Comparison of ENCODE assay signal across 10 mouse cellular contexts in genomic region chr9:35166144-35166797, GRCm38 (mm10). TPM values are rescaled to one million over a fixed set of nuclear protein-coding genes. Genes with fewer than 3 reads are reported as not detected.
DNase-seq lines count a peak whose midpoint lies in the region; ATAC-seq lines count a peak whose summit lies in the region.
"Had no signal": no experiment of that assay in that cellular context is flagged by ENCODE, and none has a peak within 500 bp of the region (broad histone marks: within the 10 kb centered on the region; RNA-seq: fewer than 3 reads in every experiment).

No protein-coding gene starts in this region.

- H3K9ac ChIP-seq in hindbrain, embryonic 16.5 days (ENCODE audit: low read depth, low read length): no peak overlapping the region
- H3K9ac ChIP-seq in stomach, embryonic 16.5 days (ENCODE audit: low read length): peak overlapping the region; percentile 26; the same call in 1 of the 2 replicates
- H3K9ac ChIP-seq: embryonic facial prominence, embryonic 13.5 days had no signal

- H3K27ac ChIP-seq in hindbrain, embryonic 16.5 days (ENCODE audit: low read depth, low read length): no peak overlapping the region
- no peak overlapping the region for H3K27ac ChIP-seq in stomach, embryonic 16.5 days (ENCODE audit: low read length)
- H3K27ac ChIP-seq: embryonic facial prominence, embryonic 13.5 days had no signal

- H3K4me1 ChIP-seq in hindbrain, embryonic 16.5 days (ENCODE audit: control insufficient read depth, insufficient read depth, low read depth, low read length): peaks cover 3% of the 10 kb centered on the region; the same call in 1 of the 2 replicates
- H3K4me1 ChIP-seq in stomach, embryonic 16.5 days (ENCODE audit: control insufficient read depth, insufficient read depth, low read length): no peaks in the 10 kb centered on the region
- H3K4me1 ChIP-seq: embryonic facial prominence, embryonic 13.5 days had no signal

- intact Hi-C loops in left cerebral cortex, postnatal 14 days (cut with DNase I): no loop called here
- intact Hi-C loops in left cerebral cortex, postnatal 36 days (cut with DNase I): loop anchor here (2.0 to 10.0 kb wide), 3 partner anchors 135 to 1901 kb away; no protein-coding TSS in a partner anchor
- intact Hi-C loops in gastrocnemius, postnatal 14 days (cut with DNase I; ENCODE audit: low total_unique reads): loop anchor here (5.0 kb wide), 1 partner anchor 134 kb away; no protein-coding TSS in a partner anchor

- H3K9me3 ChIP-seq in hindbrain, embryonic 16.5 days (ENCODE audit: control insufficient read depth, low read length): no peaks in the 10 kb centered on the region
- no peaks in the 10 kb centered on the region for H3K9me3 ChIP-seq in stomach, embryonic 16.5 days (replicated peaks; ENCODE audit: control insufficient read depth, low read length)
- H3K9me3 ChIP-seq: embryonic facial prominence, embryonic 13.5 days; megakaryocyte, embryonic 14.5 days had no signal

- WGBS in hindbrain, embryonic 16.5 days: 25% methylated on average over 3 of the region's 3 CpGs
- WGBS in stomach, embryonic 16.5 days: 29% methylated on average over 3 of the region's 3 CpGs

- H3K36me3 ChIP-seq in hindbrain, embryonic 16.5 days (ENCODE audit: control insufficient read depth, insufficient read depth, low read length): peaks cover 4% of the 10 kb centered on the region
- 0 out of 2 replicates have a peak, but pooled peaks cover 5% of the 10 kb centered on the region for H3K36me3 ChIP-seq in stomach, embryonic 16.5 days (ENCODE audit: control insufficient read depth, insufficient read depth, low read length)

- no peaks in the 10 kb centered on the region for H3K27me3 ChIP-seq in hindbrain, embryonic 16.5 days (replicated peaks; ENCODE audit: control insufficient read depth, insufficient read depth, low read length)
- H3K27me3 ChIP-seq in stomach, embryonic 16.5 days (ENCODE audit: control insufficient read depth, insufficient read depth, low read length): no peaks in the 10 kb centered on the region
- H3K27me3 ChIP-seq: embryonic facial prominence, embryonic 13.5 days; megakaryocyte, embryonic 14.5 days had no signal

- H3K4me3 ChIP-seq in hindbrain, embryonic 16.5 days (ENCODE audit: low read length): no peak overlapping the region
- no peak overlapping the region for H3K4me3 ChIP-seq in stomach, embryonic 16.5 days (replicated peaks; ENCODE audit: low read length)
- H3K4me3 ChIP-seq: embryonic facial prominence, embryonic 13.5 days; megakaryocyte, embryonic 14.5 days had no signal

- DNase-seq in left cerebral cortex, postnatal 14 days (ENCODE audit: low spot score in 2 of 2): peak; percentile 35 to 48
- DNase-seq in left cerebral cortex, postnatal 36 days (ENCODE audit: low spot score in 2 of 2): no peak
- DNase-seq in embryo, embryonic 10.5 days (ENCODE audit: low spot score): peak; percentile 66
- peak; percentile 65 for DNase-seq in lung, postnatal 10 days
- DNase-seq in frontal cortex, postnatal 14 days (ENCODE audit: low spot score in 2 of 2): no peak
- no peak for DNase-seq in gastrocnemius, postnatal 14 days

- no peak overlapping the region for H3K4me2 ChIP-seq in hindbrain, embryonic 16.5 days (ENCODE audit: low read length)
- no peak overlapping the region for H3K4me2 ChIP-seq in stomach, embryonic 16.5 days (ENCODE audit: low read depth, low read length)
- H3K4me2 ChIP-seq: embryonic facial prominence, embryonic 13.5 days had no signal

- peak; percentile 48; the same call in 1 of the 2 replicates for ATAC-seq in hindbrain, embryonic 16.5 days
- ATAC-seq in stomach, embryonic 16.5 days (ENCODE audit: insufficient read depth, low FRiP score): peak; percentile 57; the same call in 1 of the 2 replicates

RNA-seq across cellular contexts. Expression of gene Dcps, which starts 9.6 kb away (rescaled TPM):
- total RNA-seq in left cerebral cortex, postnatal 14 days (2021): 10 to 100 TPM; 15.6 to 17.8 TPM
- 10 to 100 TPM; 16.4 to 16.7 TPM for total RNA-seq in left cerebral cortex, postnatal 36 days (2021)
- polyA plus RNA-seq in hindbrain, embryonic 16.5 days (2015; fragmentation: Nextera tagmentation; extraction: Ambion mirVana): 73.5 and 74.4 TPM in 2 replicates
- polyA plus RNA-seq in stomach, embryonic 16.5 days (2015; fragmentation: Nextera tagmentation; extraction: Ambion mirVana): 68.2 and 68.9 TPM in 2 replicates
- total RNA-seq in gastrocnemius, postnatal 14 days (2021): 1 to 10 TPM; 5.8 to 7.4 TPM

RNA-seq across cellular contexts. Expression of gene Srpr, which starts 33.7 kb away (rescaled TPM):
- total RNA-seq in left cerebral cortex, postnatal 14 days (2021): 10 to 100 TPM; 59.9 to 62.4 TPM
- total RNA-seq in left cerebral cortex, postnatal 36 days (2021): 10 to 100 TPM; 61.3 to 65.0 TPM
- polyA plus RNA-seq in hindbrain, embryonic 16.5 days (2015; fragmentation: Nextera tagmentation; extraction: Ambion mirVana): 63.4 and 71.8 TPM in 2 replicates
- 143 and 152 TPM in 2 replicates for polyA plus RNA-seq in stomach, embryonic 16.5 days (2015; fragmentation: Nextera tagmentation; extraction: Ambion mirVana)
- 100 to 1,000 TPM; 167 to 168 TPM for total RNA-seq in gastrocnemius, postnatal 14 days (2021)

RNA-seq across cellular contexts. Expression of gene Tirap, which starts 33.8 kb away (rescaled TPM):
- total RNA-seq in left cerebral cortex, postnatal 14 days (2021): 1 to 10 TPM; 1.8 to 2.7 TPM
- 1 to 10 TPM; 1.6 to 2.4 TPM for total RNA-seq in left cerebral cortex, postnatal 36 days (2021)
- polyA plus RNA-seq in hindbrain, embryonic 16.5 days (2015; fragmentation: Nextera tagmentation; extraction: Ambion mirVana): 4.5 and 5.8 TPM in 2 replicates
- 14.2 and 14.9 TPM in 2 replicates for polyA plus RNA-seq in stomach, embryonic 16.5 days (2015; fragmentation: Nextera tagmentation; extraction: Ambion mirVana)
- total RNA-seq in gastrocnemius, postnatal 14 days (2021): 10 to 100 TPM; 17.0 to 20.0 TPM

RNA-seq across cellular contexts. Expression of gene Foxred1, which starts 44.6 kb away (rescaled TPM):
- 10 to 100 TPM; 36.3 to 37.0 TPM for total RNA-seq in left cerebral cortex, postnatal 14 days (2021)
- 10 to 100 TPM; 32.4 to 41.2 TPM for total RNA-seq in left cerebral cortex, postnatal 36 days (2021)
- polyA plus RNA-seq in hindbrain, embryonic 16.5 days (2015; fragmentation: Nextera tagmentation; extraction: Ambion mirVana): 48.0 and 51.4 TPM in 2 replicates
- polyA plus RNA-seq in stomach, embryonic 16.5 days (2015; fragmentation: Nextera tagmentation; extraction: Ambion mirVana): 41.8 and 42.3 TPM in 2 replicates
- 10 to 100 TPM; 34.7 to 40.1 TPM for total RNA-seq in gastrocnemius, postnatal 14 days (2021)

RNA-seq across cellular contexts. Expression of gene St3gal4, which starts 47.2 kb away (rescaled TPM):
- 10 to 100 TPM; 28.2 to 29.9 TPM for total RNA-seq in left cerebral cortex, postnatal 14 days (2021)
- 10 to 100 TPM; 26.3 to 26.4 TPM for total RNA-seq in left cerebral cortex, postnatal 36 days (2021)
- polyA plus RNA-seq in hindbrain, embryonic 16.5 days (2015; fragmentation: Nextera tagmentation; extraction: Ambion mirVana): 15.1 and 16.1 TPM in 2 replicates
- 50.5 and 53.1 TPM in 2 replicates for polyA plus RNA-seq in stomach, embryonic 16.5 days (2015; fragmentation: Nextera tagmentation; extraction: Ambion mirVana)
- 1 to 10 TPM; 5.8 to 7.3 TPM for total RNA-seq in gastrocnemius, postnatal 14 days (2021)

Comparison
In these comparisons a context has a peak if more than half of its experiments do, and no peak if none do; other contexts are left out.
1. DNase-seq: peak in left cerebral cortex, postnatal 14 days (2 of 2), embryo, embryonic 10.5 days (single experiment) and lung, postnatal 10 days (single experiment); none in left cerebral cortex, postnatal 36 days (0 of 2), frontal cortex, postnatal 14 days (0 of 2) and gastrocnemius, postnatal 14 days (single experiment).
2. RNA of gene Tirap, which starts 33.8 kb away (total RNA-seq): 17.0 to 20.0 TPM in gastrocnemius, postnatal 14 days; 1.8 to 2.7 TPM in left cerebral cortex, postnatal 14 days and 1.6 to 2.4 TPM in left cerebral cortex, postnatal 36 days; every median in the first group is over 4 times any median in the second.